Mouse (Mus musculus): ENCODE results near the gene Eif2b1. TPM values are rescaled to one million over a fixed set of nuclear protein-coding genes. Genes with fewer than 3 reads are reported as not detected.

The Eif2b1 gene
- polyA plus RNA-seq, 1 experiment from 2014 or later = 67.8 TPM

- no peak overlapping the region for H3K4me3 ChIP-seq (replicated peaks; ENCODE audit: low read length)
- ATAC-seq (ENCODE audit: low FRiP score) (no peak), DNase-seq (ENCODE audit: low spot score) (peak; percentile 63)
- H3K27ac ChIP-seq = no peak overlapping the region
- WGBS = 77% methylated on average over 15 of the region's 16 CpGs
- H3K9me3 ChIP-seq (ENCODE audit: control insufficient read depth, low read length) = no peaks in the 10 kb centered on the region
- no peaks in the 10 kb centered on the region for H3K27me3 ChIP-seq (ENCODE audit: control insufficient read depth, insufficient read depth, low read length)
- peaks cover 14% of the 10 kb centered on the region for H3K36me3 ChIP-seq (replicated peaks; ENCODE audit: control insufficient read depth, insufficient read depth)
- no peak overlapping the region for H3K4me2 ChIP-seq (replicated peaks)
- H3K9ac ChIP-seq = no peak overlapping the region
- H3K4me1 ChIP-seq (replicated peaks; ENCODE audit: control insufficient read depth, insufficient read depth, low read length) = peaks cover 14% of the 10 kb centered on the region
Measured at GRCm38 (mm10) chr5:124538813-124539792, 39.8 kb downstream of the Eif2b1 start.

GRCm38 (mm10) chr5:124536776-124537175 is 42.2 kb downstream of the Eif2b1 start:
- Histone ChIP-seq H3K4me3 (replicated peaks; ENCODE audit: low read length) (no peak overlapping the region), H3K4me2 (replicated peaks) (peak overlapping the region; percentile 23), H3K27me3 (ENCODE audit: control insufficient read depth, insufficient read depth, low read length) (no peaks in the 10 kb centered on the region), H3K9ac (no peak overlapping the region), H3K27ac (no peak overlapping the region), H3K9me3 (ENCODE audit: control insufficient read depth, low read length) (no peaks in the 10 kb centered on the region), H3K4me1 (replicated peaks; ENCODE audit: control insufficient read depth, insufficient read depth, low read length) (peaks cover 8% of the 10 kb centered on the region), H3K36me3 (replicated peaks; ENCODE audit: control insufficient read depth, insufficient read depth) (no peaks in the 10 kb centered on the region)
- 10% methylated on average over 16 of the region's 17 CpGs for WGBS
- DNase-seq (ENCODE audit: low spot score) = no peak
- no peak for ATAC-seq (ENCODE audit: low FRiP score)

GRCm38 (mm10) chr5:124535016-124535415 is 43.9 kb downstream of the Eif2b1 start:
- WGBS = 74% methylated on average over 5 of the region's 5 CpGs
- Histone ChIP-seq H3K27ac (no peak overlapping the region), H3K4me2 (replicated peaks) (no peak overlapping the region), H3K9me3 (ENCODE audit: control insufficient read depth, low read length) (no peaks in the 10 kb centered on the region), H3K9ac (no peak overlapping the region), H3K4me3 (replicated peaks; ENCODE audit: low read length) (no peak overlapping the region), H3K27me3 (ENCODE audit: control insufficient read depth, insufficient read depth, low read length) (no peaks in the 10 kb centered on the region), H3K36me3 (replicated peaks; ENCODE audit: control insufficient read depth, insufficient read depth) (no peaks in the 10 kb centered on the region), H3K4me1 (replicated peaks; ENCODE audit: control insufficient read depth, insufficient read depth, low read length) (peaks cover 13% of the 10 kb centered on the region)
- DNase-seq (ENCODE audit: low spot score) (no peak), ATAC-seq (ENCODE audit: low FRiP score) (no peak)

- DNase-seq (ENCODE audit: low spot score) (no peak), ATAC-seq (ENCODE audit: low FRiP score) (no peak)
- 38% methylated on average over 7 of the region's 7 CpGs for WGBS
- Histone ChIP-seq H3K4me3 (replicated peaks; ENCODE audit: low read length) (no peak overlapping the region), H3K36me3 (replicated peaks; ENCODE audit: control insufficient read depth, insufficient read depth) (no peaks in the 10 kb centered on the region), H3K27me3 (ENCODE audit: control insufficient read depth, insufficient read depth, low read length) (no peaks in the 10 kb centered on the region), H3K4me2 (replicated peaks) (no peak overlapping the region), H3K9me3 (ENCODE audit: control insufficient read depth, low read length) (no peaks in the 10 kb centered on the region), H3K27ac (no peak overlapping the region), H3K9ac (no peak overlapping the region), H3K4me1 (replicated peaks; ENCODE audit: control insufficient read depth, insufficient read depth, low read length) (peaks cover 32% of the 10 kb centered on the region)
Measured at GRCm38 (mm10) chr5:124532451-124532850, 46.5 kb downstream of the Eif2b1 start.

- WGBS = 12% methylated on average over 14 of the region's 14 CpGs
- no peak; the same call in 1 of the 2 replicates for ATAC-seq (ENCODE audit: low FRiP score)
- peak overlapping the region; percentile 87 for H3K4me2 ChIP-seq (replicated peaks)
Measured at GRCm38 (mm10) chr5:124531583-124531930, 47.4 kb downstream of the Eif2b1 start.

GRCm38 (mm10) chr5:124530655-124531582 is 48.0 kb downstream of the Eif2b1 start, which contains the start of gene Rilpl1:
Gene Rilpl1, minus strand, starts transcription at chr5:124531391.
- under 1% methylated on average over 70 of the region's 96 CpGs for WGBS
- peak; percentile 92 for ATAC-seq (ENCODE audit: low FRiP score)
- H3K4me1 ChIP-seq (replicated peaks; ENCODE audit: control insufficient read depth, insufficient read depth, low read length) = peaks cover 32% of the 10 kb centered on the region
- no peaks in the 10 kb centered on the region for H3K36me3 ChIP-seq (replicated peaks; ENCODE audit: control insufficient read depth, insufficient read depth)
- no peaks in the 10 kb centered on the region for H3K27me3 ChIP-seq (ENCODE audit: control insufficient read depth, insufficient read depth, low read length)
- H3K4me2 ChIP-seq (replicated peaks) = peak within 1 kb of the TSS; percentile 87
- no peaks in the 10 kb centered on the region for H3K9me3 ChIP-seq (ENCODE audit: control insufficient read depth, low read length)
- peak within 1 kb of the TSS; percentile 76 for H3K9ac ChIP-seq
- peak within 1 kb of the TSS; percentile 79 for H3K27ac ChIP-seq
- H3K4me3 ChIP-seq (replicated peaks; ENCODE audit: low read length) = peak within 1 kb of the TSS; percentile 83
- peak; percentile 83 for DNase-seq (ENCODE audit: low spot score)

More at GRCm38 (mm10) chr5:124531583-124531930, 47.4 kb downstream of the Eif2b1 start:
- DNase-seq (ENCODE audit: low spot score) = no peak
- H3K27ac ChIP-seq = peak overlapping the region; percentile 79
- no peaks in the 10 kb centered on the region for H3K36me3 ChIP-seq (replicated peaks; ENCODE audit: control insufficient read depth, insufficient read depth)
- peak overlapping the region; percentile 76 for H3K9ac ChIP-seq
- no peaks in the 10 kb centered on the region for H3K9me3 ChIP-seq (ENCODE audit: control insufficient read depth, low read length)
- peaks cover 32% of the 10 kb centered on the region for H3K4me1 ChIP-seq (replicated peaks; ENCODE audit: control insufficient read depth, insufficient read depth, low read length)
- no peaks in the 10 kb centered on the region for H3K27me3 ChIP-seq (ENCODE audit: control insufficient read depth, insufficient read depth, low read length)
- peak overlapping the region; percentile 83 for H3K4me3 ChIP-seq (replicated peaks; ENCODE audit: low read length)

GRCm38 (mm10) chr5:124529697-124530096 is 49.2 kb downstream of the Eif2b1 start:
- H3K4me2 ChIP-seq (replicated peaks) = peak overlapping the region; percentile 87
- peak overlapping the region; percentile 83 for H3K4me3 ChIP-seq (replicated peaks; ENCODE audit: low read length)
- ATAC-seq (ENCODE audit: low FRiP score) = no peak
- H3K27me3 ChIP-seq (ENCODE audit: control insufficient read depth, insufficient read depth, low read length) = no peaks in the 10 kb centered on the region
- 67% methylated on average over 8 of the region's 8 CpGs for WGBS
- H3K4me1 ChIP-seq (replicated peaks; ENCODE audit: control insufficient read depth, insufficient read depth, low read length) = peaks cover 32% of the 10 kb centered on the region
- no peaks in the 10 kb centered on the region for H3K9me3 ChIP-seq (ENCODE audit: control insufficient read depth, low read length)
- no peak overlapping the region for H3K27ac ChIP-seq
- no peak for DNase-seq (ENCODE audit: low spot score)
- H3K36me3 ChIP-seq (replicated peaks; ENCODE audit: control insufficient read depth, insufficient read depth) = no peaks in the 10 kb centered on the region
- H3K9ac ChIP-seq = peak overlapping the region; percentile 76; the same call in 1 of the 2 replicates

- Histone ChIP-seq H3K27ac (peak overlapping the region; percentile 32; the same call in 1 of the 2 replicates), H3K36me3 (replicated peaks; ENCODE audit: control insufficient read depth, insufficient read depth) (no peaks in the 10 kb centered on the region), H3K4me2 (replicated peaks) (peak overlapping the region; percentile 87), H3K4me3 (replicated peaks; ENCODE audit: low read length) (peak overlapping the region; percentile 83), H3K27me3 (ENCODE audit: control insufficient read depth, insufficient read depth, low read length) (no peaks in the 10 kb centered on the region), H3K9ac (no peak overlapping the region), H3K4me1 (replicated peaks; ENCODE audit: control insufficient read depth, insufficient read depth, low read length) (peaks cover 32% of the 10 kb centered on the region), H3K9me3 (ENCODE audit: control insufficient read depth, low read length) (no peaks in the 10 kb centered on the region)
- WGBS = 35% methylated on average over 8 of the region's 8 CpGs
- no peak for DNase-seq (ENCODE audit: low spot score)
- ATAC-seq (ENCODE audit: low FRiP score) = no peak
Measured at GRCm38 (mm10) chr5:124529191-124529651, 49.7 kb downstream of the Eif2b1 start.

All from hindbrain, embryonic 14.5 days (tissue).